Mouse (Mus musculus) lung, postnatal 10 days (tissue): ENCODE measurements around the gene Cplx3.
A peak's percentile ranks its signal among the peaks of the same experiment; 100 is the strongest.

Experiments
- DNase-seq: peaks from one replicate; pipeline ENCODE4 v3.0.0; 2021

Gene Cplx3

DNA sequence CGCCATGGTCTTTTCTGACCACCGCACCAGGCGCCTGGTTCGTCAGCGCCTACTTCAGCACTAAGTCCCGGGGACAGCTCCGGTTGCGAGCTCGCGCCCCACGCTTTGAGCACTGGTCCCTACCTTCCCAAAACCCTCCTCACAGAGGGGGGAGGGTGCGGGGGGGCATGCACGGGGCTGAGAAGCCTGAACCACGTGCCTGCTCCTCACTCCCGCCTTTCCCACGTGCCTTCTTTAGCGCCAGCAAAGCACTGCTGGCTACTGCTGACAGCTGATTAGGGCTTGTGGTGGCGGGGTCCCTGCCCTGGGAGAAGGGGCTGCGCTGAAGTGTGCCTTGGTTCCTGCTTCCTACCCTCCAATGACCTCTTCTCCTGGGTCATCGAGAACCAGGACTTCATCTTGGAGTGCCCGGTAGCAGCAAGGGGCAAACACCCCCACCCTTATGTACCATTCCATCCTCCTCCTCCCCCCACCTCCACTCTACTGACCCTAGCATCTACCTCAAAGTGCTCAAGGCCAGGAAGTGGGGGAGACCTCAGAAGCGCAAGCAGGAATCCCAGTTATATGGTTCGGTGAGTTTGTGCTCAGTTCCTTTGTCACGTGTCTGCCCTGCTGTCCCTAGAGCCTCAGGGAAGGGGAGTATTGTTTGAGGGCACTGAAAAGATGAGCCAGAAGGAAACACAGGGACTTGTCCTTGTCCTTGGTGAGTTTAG, at the start of gene Cplx3:
TSS of gene Cplx3 (minus strand) at position 143 of the 713 bp plus-strand sequence.
- peak; percentile 78 for DNase-seq

DNA sequence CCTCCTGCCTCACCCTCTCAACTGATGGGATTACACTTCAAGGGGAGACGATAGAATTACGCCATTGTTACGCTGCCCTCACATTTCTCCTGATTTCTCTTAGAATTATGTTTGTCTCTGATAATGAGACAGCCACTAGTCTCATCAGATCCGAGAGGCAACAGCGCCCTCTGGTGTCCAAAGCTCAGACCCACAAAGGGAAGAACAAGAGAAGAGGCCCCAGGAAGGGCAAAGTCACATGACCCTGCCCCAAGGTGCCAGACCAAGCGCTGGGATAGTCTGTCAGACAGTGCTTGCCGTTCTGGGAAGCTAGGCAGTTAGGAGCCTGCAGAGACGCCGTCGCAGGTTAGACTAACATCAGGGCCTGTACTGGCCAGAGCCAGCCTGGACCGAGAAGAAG, 49.7 kb upstream of the Cplx3 start:
- peak; percentile 96 for DNase-seq

DNA sequence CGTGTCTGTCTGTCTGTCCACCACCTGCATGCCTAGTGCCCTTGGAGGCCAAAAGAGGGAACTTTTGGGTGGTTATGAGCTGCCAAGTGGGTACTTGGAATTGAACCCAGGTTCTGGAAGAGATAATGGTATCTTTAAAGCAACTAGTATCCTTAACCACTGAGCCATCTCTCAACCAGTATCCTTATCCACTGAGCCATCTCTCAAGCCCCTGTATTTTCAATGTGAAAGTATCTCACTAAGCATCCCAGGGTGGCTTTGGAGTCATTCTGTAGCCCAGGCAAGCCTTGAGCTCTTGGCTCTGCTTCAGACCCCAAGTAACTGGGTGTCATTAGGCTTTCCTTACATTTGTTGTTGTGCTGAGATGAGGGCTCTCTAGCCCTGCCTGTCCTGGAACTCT, 48.9 kb upstream of the Cplx3 start:
- DNase-seq: no peak

DNA sequence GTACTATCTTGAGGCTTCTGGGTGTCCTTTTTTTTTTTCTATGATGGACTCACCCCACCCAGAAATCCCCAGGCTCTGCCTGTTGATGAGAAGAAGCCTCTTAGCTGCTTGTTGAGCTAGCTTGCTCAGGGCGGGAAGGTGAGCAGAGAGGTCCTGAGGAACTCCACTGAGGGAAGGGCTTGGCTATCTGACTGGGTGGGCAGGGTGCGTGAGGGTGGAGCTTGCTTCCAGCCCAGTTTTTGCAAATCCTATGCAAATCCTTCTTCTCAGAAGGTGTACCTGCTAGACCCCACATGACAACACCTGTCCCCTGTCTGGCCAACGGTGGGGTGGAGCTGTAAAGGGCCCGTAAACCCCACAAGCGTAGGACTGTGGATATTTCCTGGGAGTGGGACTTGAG, 47.2 kb upstream of the Cplx3 start, which contains the start of gene Csk:
TSS of gene Csk (minus strand) at position 349 of the 400 bp plus-strand sequence.
- DNase-seq: no peak

DNA sequence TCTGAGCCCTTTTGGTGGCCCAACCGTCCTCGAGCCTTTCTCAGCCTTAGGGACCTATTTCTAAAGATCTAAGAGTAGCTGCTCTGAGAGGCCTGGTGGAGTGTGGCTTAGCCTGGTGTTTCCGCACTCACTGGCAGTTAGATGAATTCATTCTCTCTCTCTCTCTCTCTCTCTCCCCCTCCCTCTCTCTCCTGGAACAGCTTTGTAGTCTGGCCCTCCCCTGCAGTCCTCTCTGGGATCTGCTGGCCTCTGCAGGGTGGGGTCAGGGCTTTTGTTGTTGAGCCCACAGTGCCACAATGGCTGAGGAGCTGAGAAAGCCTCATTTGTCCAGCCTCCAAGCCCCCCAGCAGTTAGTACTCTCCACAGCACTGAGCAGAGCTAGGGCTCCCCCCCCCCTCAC, 46.8 kb upstream of the Cplx3 start:
- no peak for DNase-seq

DNA sequence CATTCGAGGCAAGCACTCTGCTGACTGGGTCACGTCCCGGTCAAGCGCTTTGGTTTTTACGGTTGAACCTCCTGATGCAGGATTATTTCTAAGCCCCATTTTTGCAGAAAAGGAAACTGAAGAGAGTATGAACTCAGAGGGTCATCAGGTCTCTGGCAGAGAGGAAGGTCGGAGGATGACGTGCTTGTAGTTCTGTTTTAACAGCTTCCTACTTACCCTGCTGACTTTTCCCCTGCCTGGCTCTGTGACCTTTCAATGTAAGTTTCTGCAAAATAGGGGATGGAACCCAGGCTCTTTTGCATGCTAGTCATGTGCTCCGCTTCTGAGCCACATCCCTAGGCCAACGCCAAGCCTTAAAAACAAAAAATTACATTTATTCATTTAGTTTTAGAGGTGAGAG, 46.3 kb upstream of the Cplx3 start:
- no peak for DNase-seq

DNA sequence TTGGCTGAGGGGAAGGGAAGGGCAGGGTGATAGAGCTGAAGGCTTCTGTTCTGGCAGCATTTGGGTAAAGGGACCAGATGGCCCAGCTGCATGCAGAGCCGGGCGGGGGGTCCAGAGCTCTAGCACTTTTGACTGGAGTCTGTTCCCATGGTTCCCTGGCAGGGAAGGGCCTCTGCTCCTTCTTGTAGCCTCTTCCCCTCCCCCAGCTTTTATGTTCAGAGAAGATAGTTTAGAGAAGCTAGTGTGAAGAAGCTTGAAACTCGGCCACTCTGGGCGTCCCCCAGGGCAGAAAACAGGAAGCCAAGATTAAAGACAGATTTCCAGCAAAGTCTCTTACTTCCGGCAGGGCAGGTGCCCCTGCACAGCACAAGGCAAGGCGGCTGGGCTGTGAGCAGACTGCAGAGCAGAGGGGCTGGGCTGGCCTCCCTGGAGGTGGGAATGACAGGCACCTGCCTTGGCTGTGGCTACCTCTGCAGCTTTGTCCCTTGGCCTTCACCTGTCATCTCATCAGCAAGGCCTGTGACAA, 44.8 kb upstream of the Cplx3 start:
- peak; percentile 54 for DNase-seq

DNA sequence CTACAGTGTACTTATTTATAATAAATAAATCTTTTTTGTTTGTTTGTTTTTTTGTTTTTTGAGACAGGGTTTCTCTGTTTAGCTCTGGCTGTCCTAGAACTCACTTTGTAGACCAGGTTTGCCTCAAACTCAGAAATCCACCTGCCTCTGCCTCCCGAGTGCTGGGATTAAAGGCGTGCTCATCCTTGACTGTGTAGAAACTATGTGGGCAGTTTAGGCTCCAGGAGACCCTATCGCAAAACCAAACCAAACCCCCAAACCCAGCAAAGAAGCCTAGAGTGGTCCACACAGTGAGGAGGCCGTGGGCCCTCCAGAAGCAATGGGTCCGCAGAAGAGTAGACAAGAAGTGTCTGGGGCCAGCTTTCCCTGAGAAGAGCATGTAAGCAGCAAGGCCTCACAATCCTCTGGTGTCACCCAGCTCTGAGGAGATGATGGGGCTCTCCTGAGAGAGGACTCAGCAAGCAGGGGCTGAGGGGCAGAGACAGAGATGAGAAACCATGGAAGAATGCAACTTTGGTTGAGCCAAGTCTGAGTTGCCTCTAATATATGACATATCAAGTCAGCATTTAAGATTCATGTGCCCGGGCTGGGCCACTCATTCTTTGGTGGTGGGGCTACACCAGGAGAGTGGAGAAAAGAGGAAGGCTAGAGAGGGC, 44.2 kb upstream of the Cplx3 start:
- DNase-seq: no peak

DNA sequence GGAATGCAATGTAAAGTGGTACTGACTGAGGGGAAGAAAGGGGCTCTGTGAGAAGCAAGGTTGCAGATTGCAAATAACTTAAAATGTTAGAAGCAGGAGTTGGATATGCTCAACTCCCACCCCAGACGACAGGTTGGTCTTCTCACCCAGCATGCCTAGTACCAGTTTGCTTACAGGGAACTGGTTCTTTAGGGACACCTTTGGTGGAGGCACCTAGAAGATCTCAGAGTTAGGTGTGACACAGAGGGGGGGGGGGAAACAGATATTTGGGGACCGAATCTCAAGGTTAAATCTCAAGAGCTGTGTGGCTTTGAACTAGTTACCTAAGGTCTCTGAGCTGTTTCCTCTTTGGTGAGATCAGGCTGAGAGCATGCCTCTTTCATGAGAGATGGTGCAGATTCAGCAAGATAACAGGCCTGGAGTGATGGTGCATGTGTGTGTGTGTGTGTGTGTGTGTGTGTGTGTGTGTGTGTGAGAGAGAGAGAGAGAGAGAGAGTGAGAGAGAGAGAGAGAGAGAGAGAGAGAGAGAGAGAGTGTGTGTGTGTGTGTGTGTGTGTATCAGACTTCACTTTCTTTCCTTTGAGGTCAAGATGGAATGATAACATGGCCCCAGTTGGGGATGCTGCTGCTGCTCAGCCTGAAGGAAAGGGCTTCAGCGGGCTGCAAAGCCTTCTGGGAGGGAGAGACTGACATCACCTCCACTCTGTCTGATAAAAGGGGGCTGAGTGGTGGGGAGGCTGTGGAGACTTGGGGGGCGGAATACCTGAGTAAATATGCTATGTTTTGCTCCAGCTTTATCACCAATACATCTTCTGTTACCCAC, 41.4 kb upstream of the Cplx3 start:
- no peak for DNase-seq

DNA sequence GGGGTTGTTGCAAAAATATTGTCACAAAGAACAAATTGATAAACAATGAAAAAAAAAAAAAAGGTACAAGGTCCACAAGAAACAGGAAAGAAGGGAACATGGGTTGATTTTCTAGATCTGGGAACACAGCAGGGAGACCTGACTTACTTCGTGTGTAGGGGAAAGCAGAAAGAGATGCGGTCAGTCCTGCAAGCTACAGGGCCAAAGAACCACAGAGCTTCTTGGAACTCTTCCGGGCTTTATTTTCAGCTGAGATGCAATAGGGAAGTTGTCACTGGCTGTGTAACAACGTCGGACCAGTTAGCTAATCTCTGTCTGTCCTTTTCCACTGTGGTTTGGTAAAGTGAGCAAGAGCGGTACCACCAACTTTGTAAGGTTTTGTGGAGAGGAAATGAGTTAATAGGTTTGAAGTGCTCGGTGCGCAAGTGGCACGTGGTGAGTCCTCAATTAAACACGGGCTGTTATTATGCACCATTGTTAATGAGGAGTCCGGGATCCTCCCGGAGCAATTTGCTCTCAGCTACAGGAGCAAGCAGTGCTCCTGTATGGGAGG, 40.5 kb upstream of the Cplx3 start:
- DNase-seq: no peak

DNA sequence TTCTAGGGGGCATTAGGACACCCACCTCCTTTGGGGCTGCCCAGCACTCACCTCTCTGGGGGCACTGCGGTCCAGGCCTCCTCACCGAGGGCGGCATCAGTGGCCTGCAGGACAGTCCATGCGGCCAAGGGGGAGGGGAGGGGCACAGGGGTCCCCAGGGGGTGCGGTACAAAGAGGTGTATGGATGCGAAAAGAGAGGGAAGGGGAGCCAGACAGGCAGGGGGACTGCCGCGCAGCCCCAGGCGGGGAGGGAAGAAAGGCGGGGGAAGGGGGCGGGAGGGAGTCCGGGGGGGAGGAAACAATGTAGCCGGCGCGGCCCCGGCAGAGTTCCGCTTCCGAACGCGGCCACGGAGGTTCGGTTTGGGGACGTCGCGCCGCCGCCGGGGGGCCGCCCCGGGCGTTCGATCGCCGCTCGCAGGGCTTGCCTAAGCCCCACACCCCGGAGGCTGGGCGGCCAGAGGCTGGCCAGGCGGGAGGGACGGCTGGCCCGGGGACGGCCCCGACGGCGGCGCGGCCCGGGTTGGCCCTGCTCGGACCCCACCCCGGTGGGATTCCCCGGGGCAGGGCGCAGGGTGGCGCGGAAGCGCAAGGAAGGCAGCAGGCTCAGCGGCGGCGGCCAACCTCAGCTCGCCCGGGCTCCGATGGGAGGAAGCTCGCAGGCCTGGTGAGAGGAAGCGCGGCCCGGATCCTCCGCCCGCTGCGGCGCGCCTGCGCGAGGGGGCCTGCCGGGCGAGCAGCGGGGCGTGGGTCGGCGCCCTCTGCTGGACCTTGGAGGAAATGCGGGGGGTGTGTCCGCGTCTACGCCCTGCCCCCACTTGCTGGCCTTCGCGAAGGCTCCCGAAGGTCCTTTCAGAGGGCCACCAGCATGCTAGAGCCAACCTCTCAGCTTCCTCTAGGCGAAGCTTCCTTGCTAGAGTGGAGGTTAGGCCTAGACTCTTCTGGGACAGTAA, 39.1 kb upstream of the Cplx3 start:
- DNase-seq: peak; percentile 95

DNA sequence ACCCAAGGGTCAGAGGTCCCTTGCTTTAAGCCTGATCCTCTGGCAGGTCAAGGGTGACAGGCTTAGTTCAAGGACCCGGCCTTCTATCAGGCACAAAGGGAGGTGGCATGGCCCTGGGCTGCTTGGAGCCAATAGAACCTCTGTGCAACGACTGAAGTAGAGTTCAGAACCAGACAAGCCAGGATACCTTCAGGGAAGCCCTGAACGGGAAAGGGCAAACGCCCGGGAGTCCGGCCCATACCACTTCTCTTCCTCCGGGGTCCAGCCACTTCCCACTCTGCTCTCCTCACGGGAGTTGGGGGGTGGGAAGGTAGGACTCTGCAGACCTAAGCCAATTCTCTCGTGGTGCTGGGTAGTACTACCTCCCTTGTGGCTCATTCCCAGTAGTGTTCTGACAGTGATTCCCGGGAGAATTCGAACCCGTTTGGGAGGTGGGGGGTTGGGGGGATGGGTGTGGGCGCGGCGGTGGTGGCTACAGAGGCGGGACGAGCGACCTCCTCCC, 38.4 kb upstream of the Cplx3 start:
- DNase-seq: no peak

DNA sequence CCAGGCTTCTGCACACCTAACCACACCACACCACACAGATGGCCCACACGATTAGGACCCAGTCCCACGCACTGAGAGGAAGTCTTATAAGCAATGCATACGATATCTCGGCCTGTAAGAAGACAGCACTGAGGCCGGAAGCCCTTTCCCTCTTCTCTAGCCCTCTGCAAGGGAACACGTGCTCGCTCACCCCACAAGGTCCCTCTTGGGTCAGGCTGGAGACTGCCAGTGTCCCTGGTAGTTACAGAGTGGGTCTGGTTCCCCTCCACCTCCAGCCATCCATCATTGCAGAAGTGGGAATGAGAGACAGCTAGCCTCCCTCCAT, 37.7 kb upstream of the Cplx3 start:
- DNase-seq: no peak

DNA sequence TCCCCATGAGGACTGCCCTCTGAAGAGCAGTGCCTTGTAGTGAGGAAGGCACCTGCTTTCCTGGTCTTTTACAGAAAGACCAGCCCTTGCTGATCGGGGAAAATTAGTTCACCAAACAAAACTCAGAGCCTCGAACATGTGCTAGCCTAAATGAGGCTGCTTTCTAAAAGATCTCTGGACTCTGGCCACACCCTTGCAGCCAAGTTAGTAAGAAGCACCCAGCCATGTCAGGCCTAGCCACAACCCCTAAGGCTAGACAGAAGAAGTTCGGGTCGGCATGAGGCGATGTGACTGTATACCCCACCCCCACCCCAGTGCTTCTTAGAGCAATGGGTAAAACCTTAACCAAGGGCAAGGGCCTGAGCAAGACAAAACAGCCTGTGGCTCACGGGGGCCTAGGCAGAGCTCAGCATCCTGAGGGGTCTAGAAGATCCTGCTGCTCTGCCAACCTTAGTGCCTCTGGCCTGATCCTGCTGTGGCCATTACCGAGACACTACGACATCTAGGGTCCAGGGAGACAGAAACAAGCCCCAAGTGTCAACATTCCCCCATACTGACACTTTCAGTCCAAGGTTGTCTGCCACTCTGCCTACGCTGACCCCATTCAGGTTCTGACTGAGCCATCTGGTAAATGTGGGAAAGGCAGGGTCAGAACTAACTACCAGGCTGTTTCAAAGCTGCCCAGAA, 37.2 kb upstream of the Cplx3 start:
- no peak for DNase-seq

DNA sequence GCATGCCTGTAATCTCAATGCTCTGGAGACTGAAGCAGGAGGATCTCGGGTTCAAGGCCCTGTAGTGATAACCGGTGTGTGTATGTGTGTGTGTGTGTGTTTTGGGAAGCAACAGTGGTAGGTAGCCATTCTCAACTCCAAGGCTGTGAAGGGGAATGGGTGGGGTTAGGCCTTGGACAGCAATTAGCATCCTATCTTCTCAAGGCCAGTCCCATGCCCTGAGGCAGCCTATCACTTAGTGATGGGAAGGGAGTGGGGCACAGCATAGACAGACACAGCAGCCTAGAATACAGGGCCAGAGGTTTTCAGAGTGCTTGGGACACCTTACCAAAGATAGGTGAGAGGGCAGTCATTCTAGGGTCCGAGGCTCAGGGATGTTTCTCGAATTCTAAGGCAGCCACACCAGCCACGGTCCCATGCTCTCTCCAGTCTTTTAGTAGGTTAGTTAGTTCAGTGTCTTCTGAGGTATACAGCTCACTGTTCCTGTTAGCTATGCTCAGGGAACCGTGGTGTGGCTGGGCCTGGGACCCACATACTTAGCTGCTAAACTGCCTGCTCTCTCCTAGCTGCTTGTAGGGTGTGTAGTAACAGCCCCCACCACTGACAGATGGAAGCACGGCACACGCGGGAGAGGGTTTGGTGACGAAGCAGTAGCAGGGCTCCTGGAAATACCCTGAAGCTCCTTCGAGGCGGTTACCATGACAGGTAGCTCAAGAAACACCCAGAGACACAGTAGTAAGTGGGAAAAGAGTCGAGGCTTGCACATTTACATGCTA, 35.9 kb upstream of the Cplx3 start:
- no peak for DNase-seq

DNA sequence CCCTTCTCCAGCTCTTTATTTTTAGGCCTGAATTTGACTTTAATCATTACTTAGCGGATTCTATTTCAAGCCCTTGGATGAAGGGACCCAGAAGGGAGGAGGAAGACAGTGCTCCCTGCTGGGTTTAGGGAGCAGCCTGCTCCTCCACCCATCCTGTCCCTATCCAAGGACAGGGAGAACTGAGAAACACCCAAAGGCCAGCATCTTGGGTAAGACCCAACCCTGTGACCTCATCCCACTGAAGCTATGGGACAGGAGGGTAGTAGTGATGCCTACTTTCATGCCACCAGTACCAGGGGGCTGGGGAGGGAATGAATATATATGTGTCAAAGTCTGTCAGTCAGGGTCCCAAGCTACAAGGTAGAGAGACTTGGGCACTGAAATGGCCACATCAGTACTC, 34.9 kb upstream of the Cplx3 start:
- DNase-seq: no peak

DNA sequence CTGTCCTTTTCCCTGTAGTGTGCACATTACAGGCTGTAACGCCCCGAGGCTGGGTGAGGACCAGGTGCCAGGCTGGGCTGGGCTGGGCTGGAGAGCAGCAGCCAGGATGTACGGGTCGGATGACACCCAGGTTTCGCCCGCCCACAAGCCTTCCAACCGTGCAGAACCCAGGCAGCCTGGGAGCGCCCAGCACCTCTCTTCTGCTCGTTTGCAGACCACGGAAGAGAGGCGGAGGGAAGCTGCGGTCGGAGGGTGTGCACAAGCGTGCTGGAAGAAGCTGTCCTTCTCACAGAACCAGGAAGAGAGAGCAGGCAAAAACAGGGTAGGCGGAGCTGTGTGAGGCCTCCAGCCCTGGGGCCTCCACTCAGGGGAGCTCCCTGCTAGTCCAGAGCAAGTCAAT, 34.3 kb upstream of the Cplx3 start:
- DNase-seq: peak; percentile 82

DNA sequence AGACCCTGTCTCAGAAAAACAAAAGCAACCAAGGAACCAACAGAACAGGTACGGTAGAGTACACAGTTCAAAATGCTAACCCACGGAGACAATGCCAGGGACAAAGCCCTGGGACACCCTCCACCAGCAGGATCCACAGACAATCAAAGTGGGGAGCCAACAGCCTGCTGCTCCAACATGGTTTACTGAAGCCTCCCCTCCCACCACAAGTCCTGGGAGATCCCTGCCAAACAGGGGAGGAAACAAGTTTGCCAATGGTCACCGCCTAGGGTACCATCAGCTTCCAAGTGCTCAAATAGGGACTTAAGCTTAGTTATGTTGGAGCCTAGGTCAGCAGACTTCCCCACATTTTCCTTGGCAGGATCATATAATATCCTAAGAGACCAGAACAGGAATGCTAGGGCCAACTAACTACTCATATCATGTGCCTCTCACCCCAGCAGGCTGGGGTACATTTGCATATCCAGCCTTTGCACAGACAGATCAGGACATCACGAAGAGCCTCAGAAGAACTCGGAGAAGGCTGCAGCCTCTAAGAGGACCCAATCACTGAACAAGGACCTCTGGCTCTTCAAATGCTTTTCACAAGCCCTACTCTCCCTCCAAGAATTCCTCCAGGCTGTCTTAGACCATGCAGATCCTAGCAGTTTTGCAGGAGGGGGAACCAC, 33.7 kb upstream of the Cplx3 start:
- DNase-seq: no peak

DNA sequence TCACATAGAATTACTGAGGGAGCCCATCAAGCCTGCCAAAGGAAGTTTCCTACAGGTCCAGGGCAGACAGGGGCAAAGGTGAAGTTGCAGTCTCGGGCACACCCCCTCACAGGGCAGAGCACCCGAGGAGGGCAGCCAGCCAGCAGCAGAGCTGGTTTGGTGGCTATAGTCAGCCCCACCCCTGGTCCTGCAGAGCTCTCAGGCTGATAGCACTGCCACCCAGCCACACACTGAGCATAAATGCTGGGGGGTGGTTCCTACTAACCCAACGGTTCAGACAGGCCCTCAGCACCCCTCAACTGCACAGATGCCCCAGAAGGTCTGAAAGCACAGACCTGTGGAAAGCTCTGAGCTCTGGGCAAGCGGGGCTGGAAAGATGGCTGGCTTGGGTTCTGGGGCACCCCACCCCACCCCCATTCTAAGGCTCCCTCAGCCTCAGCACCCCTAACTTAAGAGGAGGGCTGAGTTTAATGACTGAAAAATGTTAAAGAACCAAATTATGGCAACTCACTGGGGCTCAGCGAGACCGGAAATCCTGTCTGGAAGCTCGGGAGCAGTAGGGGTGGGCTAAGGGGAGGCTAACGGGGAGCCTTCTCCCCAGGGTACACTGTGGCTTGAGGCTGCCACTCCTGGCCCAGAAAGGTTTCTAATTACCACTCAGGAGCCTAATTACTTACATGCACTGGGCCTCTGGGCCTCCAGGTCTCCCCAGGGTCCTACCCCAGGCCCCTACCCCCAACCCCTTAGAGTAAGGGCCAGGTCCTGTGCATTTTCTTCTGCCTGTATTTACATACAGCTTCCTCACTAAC, 32.8 kb upstream of the Cplx3 start:
- peak; percentile 83 for DNase-seq
